21 mouse cellular contexts compared by ENCODE assay signal in genomic region chr6:100141225-100141624, GRCm38 (mm10).
"Had no signal": no experiment of that assay in that cellular context is flagged by ENCODE, and none has a peak within 500 bp of the region (broad histone marks: within the 10 kb centered on the region; RNA-seq: fewer than 3 reads in every experiment).

No protein-coding gene starts in this region.

- H3K9me3 ChIP-seq: limb, embryonic 12.5 days; limb, embryonic 15.5 days; megakaryocyte, embryonic 14.5 days had no signal

- ATAC-seq: intestine, embryonic 16.5 days; lung, postnatal 0 days had no signal

- DNase-seq: kidney, adult 18-20 months; kidney, adult 9 months; kidney, postnatal 25 days; left cerebral cortex, postnatal 4 days; lung, embryonic 14.5 days; midbrain, embryonic 14.5 days; right cerebral cortex, adult 18-20 months; right cerebral cortex, postnatal 14 days; right cerebral cortex, postnatal 4 days; thymus, adult 2 months; thymus, postnatal 14 days; thymus, postnatal 4 days had no signal

- H3K4me2 ChIP-seq: limb, embryonic 12.5 days; limb, embryonic 15.5 days; lung, embryonic 14.5 days; midbrain, embryonic 11.5 days had no signal

- H3K27ac ChIP-seq: kidney, postnatal 0 days; limb, embryonic 12.5 days; limb, embryonic 15.5 days; macrophage; stomach, postnatal 0 days had no signal

- H3K36me3 ChIP-seq: limb, embryonic 12.5 days; limb, embryonic 15.5 days had no signal

- H3K4me3 ChIP-seq: limb, embryonic 12.5 days; limb, embryonic 15.5 days; megakaryocyte, embryonic 14.5 days had no signal

- H3K9ac ChIP-seq: limb, embryonic 12.5 days; limb, embryonic 15.5 days; lung, embryonic 14.5 days had no signal
